Mouse (Mus musculus) small intestine, adult 2 months (tissue): ENCODE measurements around the gene Ikzf4. TPM values are rescaled to one million over a fixed set of nuclear protein-coding genes. Genes with fewer than 3 reads are reported as not detected.

Source experiments
- H3K27ac ChIP-seq: fragments of 200-500 bp; 2 replicates; pipeline ENCODE4 v1.5.1; 2012; ENCODE audit warnings: low read depth, low read length, control low read depth, inconsistent platforms; ENCODE audit not compliant: insufficient read depth
- H3K27me3 ChIP-seq: fragments of 200-500 bp; 2 replicates; pipeline ENCODE4 v1.6.1; 2012; ENCODE audit warnings: mild to moderate bottlenecking, moderate library complexity, low read length, inconsistent platforms; ENCODE audit not compliant: control insufficient read depth, insufficient read depth
- H3K36me3 ChIP-seq: fragments of 200-500 bp; 2 replicates; pipeline ENCODE4 v1.6.1; 2012; ENCODE audit warnings: mild to moderate bottlenecking, low read length, control low read depth, inconsistent platforms; ENCODE audit not compliant: control insufficient read depth, insufficient read depth
- H3K4me1 ChIP-seq: fragments of 200-500 bp; 2 replicates; pipeline ENCODE4 v1.6.1; 2012; ENCODE audit warnings: low read length, inconsistent platforms, mixed read lengths; ENCODE audit not compliant: control insufficient read depth, insufficient read depth, insufficient read length
- H3K4me3 ChIP-seq: fragments of 200-500 bp; 2 replicates; pipeline ENCODE4 v1.5.1; 2012; ENCODE audit warnings: low read depth, mild to moderate bottlenecking, control low read depth, inconsistent platforms, low read length, moderate library complexity
- CTCF ChIP-seq: fragments of 200-500 bp; IDR thresholded peaks from 2 replicates; pipeline ENCODE4 v1.5.1; 2012; ENCODE audit warnings: low read depth, mild to moderate bottlenecking, control low read depth, inconsistent platforms, low read length, moderate library complexity, mixed read lengths; ENCODE audit not compliant: insufficient replicate concordance, insufficient read length; ENCODE audit errors: extremely low read depth
- POLR2A ChIP-seq: fragments of 200-500 bp; IDR thresholded peaks from 2 replicates; pipeline ENCODE4 v1.6.1; 2012; ENCODE audit warnings: low read depth, mild to moderate bottlenecking, control low read depth, inconsistent platforms, low read length, moderate library complexity
- WGBS: fragments of 180-500 bp; shearing (Covaris S2); methylation state at CpG from one replicate; pipeline ENCODE4 v1.1.7; 2018; 5-methylcytosine and 5-hydroxymethylcytosine counted together
- polyA plus RNA-seq: library from polyadenylated mRNA; depleted of rRNA; stranded (reverse); fragments of >200 nt; gene quantifications from 2 replicates; pipeline ENCODE4 v1.2.3, GENCODE M21; 2012; rRNA removed

The Ikzf4 gene
- polyA plus RNA-seq, result 0.65 and 0.95 TPM in 2 replicates

DNA sequence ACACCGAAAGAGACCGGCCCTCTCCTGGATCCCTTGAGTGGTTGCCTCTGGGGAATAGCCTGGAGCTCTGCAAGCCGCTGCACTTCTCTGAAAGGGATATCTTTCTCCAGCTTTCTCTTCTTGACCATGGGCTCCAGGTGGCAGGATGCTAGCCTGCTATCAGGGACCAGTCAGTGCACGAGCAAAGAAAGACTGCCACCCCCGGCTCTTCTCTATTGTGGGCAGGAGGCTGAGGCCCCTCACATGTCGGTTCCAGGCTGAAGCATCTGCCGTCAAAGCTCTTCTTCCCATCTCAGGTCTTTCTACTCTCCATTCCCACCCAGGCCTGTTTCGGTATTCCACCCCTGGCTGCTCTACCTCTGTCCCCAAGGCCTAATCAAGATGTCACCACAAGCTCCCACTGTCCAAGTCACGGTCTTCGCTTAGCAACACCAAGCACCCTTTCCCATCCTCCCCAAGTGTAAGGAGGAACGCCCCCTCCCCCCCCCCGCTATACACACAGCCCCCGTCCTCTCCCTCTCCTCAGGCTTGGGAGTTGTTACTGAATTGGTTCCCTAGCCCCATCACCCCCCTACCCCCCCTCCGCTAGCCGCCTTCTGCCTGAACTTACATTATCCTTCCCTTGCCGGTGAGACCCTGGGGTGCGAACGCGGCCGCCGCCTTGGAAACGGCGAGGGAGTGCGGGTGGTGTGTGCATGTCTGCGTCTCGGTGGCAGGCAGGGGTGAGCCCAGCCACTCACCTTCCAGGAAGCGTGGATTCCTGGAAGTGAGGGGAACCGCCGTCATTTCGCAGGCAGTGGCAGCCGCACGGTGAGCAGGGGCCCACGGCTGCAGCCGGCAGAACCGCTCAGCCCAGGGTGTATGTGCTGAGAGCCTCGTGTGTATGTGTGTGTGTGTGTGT lies at the start of gene Ikzf4:
Gene Ikzf4, minus strand, starts transcription at position 881 of the 901 bp plus-strand sequence.
- 21% methylated on average over 35 of the region's 36 CpGs for WGBS
- peaks cover 4% of the 10 kb centered on the region; the same call in 1 of the 2 replicates for H3K4me1 ChIP-seq
- peak within 1 kb of the TSS; percentile 73 for H3K4me3 ChIP-seq
- TF ChIP-seq CTCF (no peak), POLR2A (no peak)
- H3K27me3 ChIP-seq, result peaks cover 9% of the 10 kb centered on the region; the same call in 1 of the 2 replicates
- H3K27ac ChIP-seq, result no peak within 1 kb of the TSS; the same call in 1 of the 2 replicates
- H3K36me3 ChIP-seq, result no peaks in the 10 kb centered on the region

DNA sequence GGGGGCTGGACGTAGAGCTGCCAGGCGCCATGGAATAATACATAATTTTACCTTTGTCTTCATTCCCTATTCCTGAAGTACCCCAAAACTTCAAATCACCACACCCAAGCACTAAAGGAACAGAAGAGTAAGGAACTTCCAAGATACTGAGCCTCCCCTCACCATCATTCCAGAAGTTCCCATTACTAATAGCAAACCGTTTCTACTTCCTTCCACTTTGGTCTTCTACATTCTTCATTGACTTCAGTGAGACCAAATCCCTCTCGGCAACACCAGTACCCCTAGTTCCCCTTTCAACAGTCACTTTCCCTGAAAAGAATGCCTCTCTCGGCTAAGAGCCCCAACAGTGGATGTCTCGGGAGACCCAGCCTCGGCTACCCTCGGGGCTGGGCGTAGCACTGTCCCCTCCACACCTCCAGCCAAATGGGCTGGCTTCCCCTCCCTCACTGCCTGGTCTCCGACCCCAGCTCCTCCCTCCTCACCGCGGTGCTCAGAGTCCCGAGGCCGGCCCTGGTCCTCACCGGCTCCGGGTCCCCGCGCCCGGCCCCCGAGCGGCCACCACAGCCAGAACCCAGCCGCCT lies 49.7 kb upstream of the Ikzf4 start:
- 2% methylated on average over 22 of the region's 22 CpGs for WGBS
- peaks cover 7% of the 10 kb centered on the region; the same call in 1 of the 2 replicates for H3K4me1 ChIP-seq
- TF ChIP-seq CTCF (no peak), POLR2A (no peak)

GRCm38 (mm10) chr10:128674469-128675008 lies 28.7 kb upstream of the Ikzf4 start:
- peak overlapping the region; percentile 22; the same call in 1 of the 2 replicates for H3K27ac ChIP-seq
- H3K36me3 ChIP-seq, result peaks cover 5% of the 10 kb centered on the region; the same call in 1 of the 2 replicates
- H3K4me1 ChIP-seq, result peaks cover 3% of the 10 kb centered on the region; the same call in 1 of the 2 replicates
- peak overlapping the region; percentile 69 for H3K4me3 ChIP-seq
- no peak for TF ChIP-seq POLR2A
- TF ChIP-seq CTCF, result no peak
- H3K27me3 ChIP-seq, result no peaks in the 10 kb centered on the region
- WGBS, result under 1% methylated on average over 9 of the region's 9 CpGs

More for the DNA sequence above, 49.7 kb upstream of the Ikzf4 start:
- Histone ChIP-seq H3K36me3 (0 out of 2 replicates have a peak, but pooled peaks cover 1% of the 10 kb centered on the region), H3K27ac (peak overlapping the region; percentile 78), H3K27me3 (no peaks in the 10 kb centered on the region), H3K4me3 (peak overlapping the region; percentile 92)

- WGBS, result under 1% methylated on average over 60 of the region's 60 CpGs
- H3K36me3 ChIP-seq, result peaks cover 1% of the 10 kb centered on the region; the same call in 1 of the 2 replicates
- H3K4me3 ChIP-seq, result peak within 1 kb of the TSS; percentile 69
- no peaks in the 10 kb centered on the region for H3K27me3 ChIP-seq
- H3K27ac ChIP-seq, result peak within 1 kb of the TSS; percentile 50
- TF ChIP-seq CTCF (peak; percentile 18; the same call in 1 of the 2 replicates), POLR2A (peak; percentile 54)
- H3K4me1 ChIP-seq, result peaks cover 3% of the 10 kb centered on the region; the same call in 1 of the 2 replicates
Observed at GRCm38 (mm10) chr10:128673763-128674468, 28.1 kb upstream of the Ikzf4 start, which contains the start of gene Suox. TSS of gene Suox (minus strand) at chr10:128674073.

- TF ChIP-seq POLR2A, result no peak
- no peak for TF ChIP-seq CTCF
- Histone ChIP-seq H3K4me3 (no peak overlapping the region), H3K4me1 (peaks cover 3% of the 10 kb centered on the region; the same call in 1 of the 2 replicates), H3K27me3 (no peaks in the 10 kb centered on the region), H3K36me3 (no peaks in the 10 kb centered on the region), H3K27ac (no peak overlapping the region)
- 98% methylated on average over 9 of the region's 9 CpGs for WGBS
Observed at GRCm38 (mm10) chr10:128671148-128671547, 25.4 kb upstream of the Ikzf4 start.
